Mouse (Mus musculus): ENCODE results near the gene Pyroxd1. TPM values are rescaled to one million over a fixed set of nuclear protein-coding genes. Genes with fewer than 3 reads are reported as not detected.

The Pyroxd1 gene
- polyA plus RNA-seq, 1 experiment from 2014 or later = 15.7 TPM

DNA sequence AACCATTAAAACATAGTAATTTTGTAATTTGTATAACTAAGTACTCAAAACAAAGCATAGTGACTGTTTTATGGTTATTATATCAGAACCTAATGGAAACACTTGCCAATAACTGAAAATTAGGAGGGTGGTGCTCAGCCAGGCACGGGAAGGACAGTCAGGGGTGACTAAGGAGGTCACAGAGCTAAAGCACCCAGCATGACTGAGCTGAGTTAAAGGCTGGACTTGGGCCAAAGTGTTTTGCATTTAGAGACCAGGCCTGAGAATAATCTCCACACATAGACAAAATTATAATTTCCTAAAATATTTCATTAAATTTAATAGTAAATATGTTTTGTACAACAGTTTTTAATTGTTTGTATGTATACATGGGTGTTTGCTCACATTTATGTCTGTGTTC, 31.6 kb downstream of the Pyroxd1 start:
- 81% methylated on average over 1 of the region's 1 CpGs for WGBS
- Histone ChIP-seq H3K9me3 (replicated peaks) (no peaks in the 10 kb centered on the region), H3K27me3 (replicated peaks) (no peaks in the 10 kb centered on the region), H3K4me3 (no peak overlapping the region), H3K4me1 (replicated peaks) (no peaks in the 10 kb centered on the region), H3K4me2 (no peak overlapping the region), H3K27ac (ENCODE audit: poor library complexity, severe bottlenecking) (no peak overlapping the region), H3K36me3 (peaks cover 45% of the 10 kb centered on the region), H3K9ac (no peak overlapping the region)
- ATAC-seq (ENCODE audit: insufficient number of reproducible peaks, low FRiP score) = no peak

GRCm38 (mm10) chr6:142378576-142379330, 33.3 kb downstream of the Pyroxd1 start:
- no peak for ATAC-seq (ENCODE audit: insufficient number of reproducible peaks, low FRiP score)
- Histone ChIP-seq H3K27ac (ENCODE audit: poor library complexity, severe bottlenecking) (no peak overlapping the region), H3K4me1 (replicated peaks) (no peaks in the 10 kb centered on the region), H3K4me2 (no peak overlapping the region), H3K36me3 (peaks cover 33% of the 10 kb centered on the region), H3K4me3 (no peak overlapping the region), H3K27me3 (replicated peaks) (no peaks in the 10 kb centered on the region), H3K9ac (no peak overlapping the region), H3K9me3 (replicated peaks) (no peaks in the 10 kb centered on the region)
- 80% methylated on average over 8 of the region's 8 CpGs for WGBS

DNA sequence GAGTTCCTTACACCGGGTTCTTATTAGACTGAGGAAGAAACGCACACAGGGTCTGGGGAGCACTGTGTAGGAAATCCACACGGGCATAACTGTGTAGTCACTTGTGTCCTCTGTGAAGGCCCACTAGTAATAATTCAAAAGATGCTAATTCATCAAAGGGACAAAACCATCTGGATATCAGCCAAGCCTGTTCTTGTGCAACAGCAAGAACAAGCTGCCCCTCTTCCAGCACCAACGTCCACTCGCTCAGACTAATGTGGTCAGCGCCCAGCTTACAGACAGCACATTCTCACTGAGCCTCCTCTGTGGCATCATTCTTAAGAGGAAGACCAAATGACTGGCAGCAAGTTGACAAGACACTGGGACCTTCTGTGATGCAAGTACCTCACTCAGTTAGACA, 34.5 kb downstream of the Pyroxd1 start:
- Histone ChIP-seq H3K27ac (ENCODE audit: poor library complexity, severe bottlenecking) (no peak overlapping the region), H3K4me1 (replicated peaks) (no peaks in the 10 kb centered on the region), H3K27me3 (replicated peaks) (no peaks in the 10 kb centered on the region), H3K36me3 (peaks cover 23% of the 10 kb centered on the region), H3K9me3 (replicated peaks) (no peaks in the 10 kb centered on the region), H3K4me3 (no peak overlapping the region), H3K4me2 (no peak overlapping the region), H3K9ac (no peak overlapping the region)
- ATAC-seq (ENCODE audit: insufficient number of reproducible peaks, low FRiP score) = no peak
- 85% methylated on average over 6 of the region's 6 CpGs for WGBS

DNA sequence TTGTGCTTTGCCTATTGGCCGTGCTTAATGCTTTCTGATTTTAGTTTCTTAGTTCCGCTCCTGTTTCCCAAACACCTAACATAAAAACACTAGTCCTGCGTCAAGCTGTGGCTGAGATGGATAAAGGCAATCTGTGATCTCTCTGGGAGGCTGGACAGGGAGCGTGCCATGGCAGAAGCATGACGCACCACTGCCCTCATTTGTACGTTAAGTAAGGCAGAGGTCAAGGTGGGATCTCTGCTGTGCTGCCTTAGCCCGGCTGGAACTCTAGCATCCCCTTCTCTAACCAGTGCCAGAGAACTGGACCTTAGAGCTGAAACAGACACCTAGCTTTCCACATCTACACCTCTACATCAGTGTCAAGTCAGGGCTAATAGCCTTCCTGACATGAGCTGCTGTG, 36.2 kb downstream of the Pyroxd1 start:
- H3K4me2 ChIP-seq = no peak overlapping the region
- H3K9ac ChIP-seq = no peak overlapping the region
- ATAC-seq (ENCODE audit: insufficient number of reproducible peaks, low FRiP score) = no peak
- H3K36me3 ChIP-seq = peaks cover 7% of the 10 kb centered on the region; the same call in 1 of the 2 replicates
- H3K27ac ChIP-seq (ENCODE audit: poor library complexity, severe bottlenecking) = no peak overlapping the region
- H3K27me3 ChIP-seq (replicated peaks) = no peaks in the 10 kb centered on the region
- peaks cover 4% of the 10 kb centered on the region for H3K4me1 ChIP-seq (replicated peaks)
- 90% methylated on average over 7 of the region's 7 CpGs for WGBS
- no peaks in the 10 kb centered on the region for H3K9me3 ChIP-seq (replicated peaks)
- no peak overlapping the region for H3K4me3 ChIP-seq

- no peak overlapping the region for H3K27ac ChIP-seq (ENCODE audit: poor library complexity, severe bottlenecking)
- no peaks in the 10 kb centered on the region for H3K9me3 ChIP-seq (replicated peaks)
- no peak overlapping the region for H3K4me2 ChIP-seq
- H3K9ac ChIP-seq = no peak overlapping the region
- no peak for ATAC-seq (ENCODE audit: insufficient number of reproducible peaks, low FRiP score)
- H3K4me1 ChIP-seq (replicated peaks) = peaks cover 17% of the 10 kb centered on the region
- WGBS = 86% methylated on average over 9 of the region's 9 CpGs
- no peaks in the 10 kb centered on the region for H3K36me3 ChIP-seq
- no peak overlapping the region for H3K4me3 ChIP-seq
- no peaks in the 10 kb centered on the region for H3K27me3 ChIP-seq (replicated peaks)
Observed at GRCm38 (mm10) chr6:142384521-142384920, 39.1 kb downstream of the Pyroxd1 start.

GRCm38 (mm10) chr6:142386285-142387010, 41.0 kb downstream of the Pyroxd1 start:
- 3% methylated on average over 31 of the region's 31 CpGs for WGBS
- Histone ChIP-seq H3K27me3 (replicated peaks) (no peaks in the 10 kb centered on the region), H3K4me3 (peak overlapping the region; percentile 98), H3K9me3 (replicated peaks) (no peaks in the 10 kb centered on the region), H3K9ac (peak overlapping the region; percentile 78), H3K4me2 (peak overlapping the region; percentile 69), H3K4me1 (replicated peaks) (peaks cover 21% of the 10 kb centered on the region), H3K27ac (ENCODE audit: poor library complexity, severe bottlenecking) (no peak overlapping the region), H3K36me3 (no peaks in the 10 kb centered on the region)
- peak; percentile 66 for ATAC-seq (ENCODE audit: insufficient number of reproducible peaks, low FRiP score)

DNA sequence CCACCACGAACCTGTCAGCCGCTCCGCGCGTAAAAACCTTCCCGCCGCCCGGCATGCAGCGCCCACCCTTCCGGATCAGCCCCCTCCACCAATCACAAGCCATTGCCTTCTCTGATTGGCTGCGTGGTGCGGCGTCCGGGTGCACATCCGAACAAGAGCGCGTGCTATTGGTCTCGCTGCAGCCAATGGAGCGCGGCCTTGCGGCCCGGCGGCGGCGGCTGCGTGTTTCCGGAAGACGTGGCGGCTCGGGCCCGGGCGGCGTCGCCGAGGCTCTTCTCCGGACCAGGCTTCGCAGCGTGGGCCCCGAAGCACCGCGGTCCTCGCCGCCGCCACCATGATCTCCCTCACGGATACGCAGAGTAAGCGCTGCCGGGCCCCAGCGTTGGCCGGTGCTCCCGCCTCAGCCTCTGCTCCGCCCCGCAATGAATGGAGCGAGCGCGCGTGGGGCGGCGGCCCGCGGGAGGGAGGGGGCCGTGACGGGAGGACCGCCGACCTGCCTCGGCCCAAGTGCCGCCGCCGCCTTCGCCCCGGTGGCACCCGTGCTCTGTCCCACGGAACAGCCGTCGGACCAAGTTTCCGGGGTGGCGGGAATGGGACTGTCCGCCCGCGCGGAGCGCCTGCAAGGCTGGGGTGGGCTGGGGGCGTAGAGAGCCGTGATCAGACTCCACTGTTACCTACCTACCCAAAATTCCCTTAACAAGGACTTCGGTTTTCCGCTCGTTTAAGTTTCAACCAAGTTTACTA, 41.7 kb downstream of the Pyroxd1 start, which contains the start of the genes Recql and Golt1b:
Gene Recql (minus strand): TSS at position 77 of the 744 bp plus-strand sequence.
Gene Golt1b (plus strand): TSS at position 211 of the 744 bp plus-strand sequence.
- Histone ChIP-seq H3K27me3 (replicated peaks) (no peaks in the 10 kb centered on the region), H3K36me3 (no peaks in the 10 kb centered on the region), H3K4me3 (peak within 1 kb of the TSS; percentile 98), H3K4me1 (replicated peaks) (peaks cover 29% of the 10 kb centered on the region), H3K27ac (ENCODE audit: poor library complexity, severe bottlenecking) (no peak within 1 kb of the TSS), H3K4me2 (peak within 1 kb of the TSS; percentile 91), H3K9me3 (replicated peaks) (no peaks in the 10 kb centered on the region), H3K9ac (peak within 1 kb of the TSS; percentile 84)
- WGBS = under 1% methylated on average over 85 of the region's 87 CpGs
- ATAC-seq (ENCODE audit: insufficient number of reproducible peaks, low FRiP score) = peak; percentile 100

GRCm38 (mm10) chr6:142387755-142388271, 42.4 kb downstream of the Pyroxd1 start:
- peak overlapping the region; percentile 84 for H3K9ac ChIP-seq
- no peak overlapping the region for H3K27ac ChIP-seq (ENCODE audit: poor library complexity, severe bottlenecking)
- 12% methylated on average over 8 of the region's 8 CpGs for WGBS
- H3K27me3 ChIP-seq (replicated peaks) = no peaks in the 10 kb centered on the region
- peaks cover 1% of the 10 kb centered on the region; the same call in 1 of the 2 replicates for H3K36me3 ChIP-seq
- no peaks in the 10 kb centered on the region for H3K9me3 ChIP-seq (replicated peaks)
- ATAC-seq (ENCODE audit: insufficient number of reproducible peaks, low FRiP score) = no peak
- H3K4me3 ChIP-seq = peak overlapping the region; percentile 98
- H3K4me2 ChIP-seq = peak overlapping the region; percentile 91
- peaks cover 31% of the 10 kb centered on the region for H3K4me1 ChIP-seq (replicated peaks)

DNA sequence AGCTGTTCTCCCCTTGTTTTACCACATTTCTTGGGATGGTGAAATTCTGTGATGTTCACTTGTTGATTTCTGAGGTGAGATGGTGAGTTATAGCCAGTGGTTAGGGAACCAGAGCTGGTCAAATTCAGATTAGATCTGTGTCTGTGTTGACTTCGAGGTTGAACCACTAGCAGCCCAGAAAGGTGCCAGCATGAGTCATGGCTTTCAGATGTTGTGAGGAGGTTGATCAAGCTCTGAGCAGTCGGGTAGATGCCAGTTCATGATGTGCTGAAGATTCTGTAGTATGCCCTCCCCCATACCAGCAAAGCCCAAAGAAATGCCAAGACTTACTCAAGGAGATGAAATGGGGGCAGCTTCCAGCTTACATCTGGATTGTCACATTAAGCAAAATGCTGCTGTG, 43.6 kb downstream of the Pyroxd1 start:
- no peaks in the 10 kb centered on the region for H3K27me3 ChIP-seq (replicated peaks)
- H3K36me3 ChIP-seq = peaks cover 13% of the 10 kb centered on the region
- WGBS = 77% methylated on average over 2 of the region's 2 CpGs
- no peak for ATAC-seq (ENCODE audit: insufficient number of reproducible peaks, low FRiP score)
- H3K4me2 ChIP-seq = no peak overlapping the region
- H3K9ac ChIP-seq = no peak overlapping the region
- peaks cover 31% of the 10 kb centered on the region for H3K4me1 ChIP-seq (replicated peaks)
- H3K4me3 ChIP-seq = no peak overlapping the region
- no peaks in the 10 kb centered on the region for H3K9me3 ChIP-seq (replicated peaks)
- no peak overlapping the region for H3K27ac ChIP-seq (ENCODE audit: poor library complexity, severe bottlenecking)

DNA sequence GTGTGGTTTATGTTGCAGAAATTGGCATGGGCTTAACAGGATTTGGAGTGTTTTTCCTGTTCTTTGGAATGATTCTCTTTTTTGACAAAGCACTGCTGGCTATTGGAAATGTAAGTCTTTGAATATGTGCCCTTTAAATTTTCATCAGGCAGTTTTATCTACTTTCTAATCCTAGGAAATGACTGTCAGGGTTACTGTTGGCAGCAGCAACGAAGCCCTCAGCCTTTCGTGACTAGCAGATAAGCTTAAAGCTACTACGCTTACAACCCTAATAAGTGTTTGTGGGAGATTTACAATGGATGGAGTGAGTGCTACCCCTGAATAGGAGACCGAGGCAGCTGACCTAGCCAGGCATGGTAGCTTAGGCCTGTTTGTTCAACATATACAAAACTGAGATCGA, 46.9 kb downstream of the Pyroxd1 start:
- no peak for ATAC-seq (ENCODE audit: insufficient number of reproducible peaks, low FRiP score)

GRCm38 (mm10) chr6:142394669-142395068, 49.2 kb downstream of the Pyroxd1 start:
- Histone ChIP-seq H3K27me3 (replicated peaks) (no peaks in the 10 kb centered on the region), H3K9me3 (replicated peaks) (no peaks in the 10 kb centered on the region), H3K9ac (no peak overlapping the region), H3K4me2 (no peak overlapping the region), H3K4me3 (no peak overlapping the region), H3K27ac (ENCODE audit: poor library complexity, severe bottlenecking) (no peak overlapping the region), H3K4me1 (replicated peaks) (peaks cover 14% of the 10 kb centered on the region), H3K36me3 (peaks cover 39% of the 10 kb centered on the region)
- WGBS = 77% methylated on average over 5 of the region's 5 CpGs
- ATAC-seq (ENCODE audit: insufficient number of reproducible peaks, low FRiP score) = no peak

More for the DNA sequence above, 46.9 kb downstream of the Pyroxd1 start:
- 54% methylated on average over 5 of the region's 5 CpGs for WGBS
- no peak overlapping the region for H3K4me2 ChIP-seq
- no peak overlapping the region for H3K27ac ChIP-seq (ENCODE audit: poor library complexity, severe bottlenecking)
- H3K9me3 ChIP-seq (replicated peaks) = no peaks in the 10 kb centered on the region
- H3K4me1 ChIP-seq (replicated peaks) = peaks cover 27% of the 10 kb centered on the region
- H3K9ac ChIP-seq = peak overlapping the region; percentile 10; the same call in 1 of the 2 replicates
- H3K27me3 ChIP-seq (replicated peaks) = no peaks in the 10 kb centered on the region
- H3K4me3 ChIP-seq = no peak overlapping the region
- peaks cover 39% of the 10 kb centered on the region for H3K36me3 ChIP-seq

Measured in heart, embryonic 12.5 days (tissue).